Mouse (Mus musculus) stomach, embryonic 14.5 days (tissue): ENCODE measurements at regions not wholly inside any gene's neighbourhood (a gene's known extent, or its start where the extent isn't known, plus 50 kb on each side); places are given as distances from the start of the nearest gene placed in this dataset.

ENCODE experiments used
- ATAC-seq: fragments of 200-750 bp; cut with Nextera tagmentation; 2 replicates; pipeline ENCODE4 v1.8.0; 2017; ENCODE audit warnings: low read depth, moderate TSS enrichment; ENCODE audit not compliant: insufficient number of reproducible peaks, insufficient read depth, low FRiP score
- H3K27ac ChIP-seq: fragments of 300-500 bp; sonication (generic); 2 replicates; pipeline ENCODE4 v1.5.1; 2014; ENCODE audit warnings: mild to moderate bottlenecking, low read length, moderate library complexity, mixed read lengths
- H3K27me3 ChIP-seq: fragments of 300-500 bp; sonication (generic); 2 replicates; pipeline ENCODE4 v1.6.1; 2014; ENCODE audit warnings: low read length, control low read depth, mixed read lengths; ENCODE audit not compliant: control insufficient read depth, insufficient read depth
- H3K36me3 ChIP-seq: fragments of 300-500 bp; sonication (generic); 2 replicates; pipeline ENCODE4 v1.6.1; 2014; ENCODE audit warnings: mild to moderate bottlenecking, control low read depth, low read length, moderate library complexity, mixed read lengths; ENCODE audit not compliant: control insufficient read depth, insufficient read depth
- H3K4me1 ChIP-seq: fragments of 300-500 bp; sonication (generic); 2 replicates; pipeline ENCODE4 v1.6.1; 2014; ENCODE audit warnings: low read length, control low read depth, mixed read lengths; ENCODE audit not compliant: control insufficient read depth, insufficient read depth
- H3K4me2 ChIP-seq: fragments of 300-500 bp; sonication (generic); replicated peaks from 2 replicates; pipeline ENCODE4 v1.6.1; 2014; ENCODE audit warnings: low read depth, low read length, control low read depth
- H3K4me3 ChIP-seq: fragments of 300-500 bp; sonication (generic); 2 replicates; pipeline ENCODE4 v1.5.1; 2014; ENCODE audit warnings: low read depth, low read length, control low read depth
- H3K9ac ChIP-seq: fragments of 300-500 bp; sonication (generic); replicated peaks from 2 replicates; pipeline ENCODE4 v1.6.1; 2014; ENCODE audit warnings: low read depth, mild to moderate bottlenecking, control low read depth, low read length, moderate library complexity, mixed read lengths
- H3K9me3 ChIP-seq: fragments of 300-500 bp; sonication (generic); 2 replicates; pipeline ENCODE4 v1.6.1; 2016; ENCODE audit warnings: low read depth, low read length, control low read depth; ENCODE audit not compliant: control insufficient read depth
- WGBS: fragments of 180-500 bp; shearing (Covaris S2); extraction: QIAGEN DNeasy Blood & Tissue Kit; methylation state at CpG from one replicate; pipeline ENCODE4 v1.1.7; 2014; 5-methylcytosine and 5-hydroxymethylcytosine counted together

DNA sequence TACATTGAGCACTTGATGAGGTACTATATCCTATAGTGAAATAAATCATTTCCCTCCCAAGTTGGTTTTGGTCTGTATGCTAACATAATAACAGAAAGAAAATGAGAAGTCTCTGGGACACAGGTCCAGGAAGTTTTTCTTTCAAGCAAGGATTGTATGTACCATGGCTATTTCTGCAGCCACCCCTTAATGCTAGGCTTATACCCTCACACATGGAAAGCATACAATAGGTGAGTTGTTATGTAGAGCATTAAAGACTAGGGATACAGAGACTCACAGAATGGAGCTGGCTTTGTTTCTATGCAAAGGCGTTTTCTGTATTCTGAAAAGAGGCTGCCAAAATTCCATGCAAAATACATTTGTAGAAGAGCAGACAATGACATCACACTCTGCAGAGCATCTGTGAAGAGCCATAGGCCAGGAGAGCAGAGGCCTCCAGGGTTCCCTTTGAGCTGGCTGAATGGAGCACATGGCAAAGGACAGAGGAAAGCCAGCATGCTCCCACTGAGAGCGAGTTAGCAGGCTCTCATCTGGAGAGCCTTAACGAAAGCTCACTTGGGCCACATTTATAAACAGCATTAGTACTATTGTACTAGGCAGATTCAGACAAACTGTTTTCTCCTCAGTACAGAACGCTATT lies 262.0 kb upstream of the Sgcd start:
- Histone ChIP-seq H3K36me3 (no peaks in the 10 kb centered on the region), H3K9ac (no peak overlapping the region), H3K4me3 (no peak overlapping the region), H3K27ac (no peak overlapping the region), H3K4me2 (no peak overlapping the region), H3K4me1 (no peaks in the 10 kb centered on the region), H3K27me3 (no peaks in the 10 kb centered on the region), H3K9me3 (no peaks in the 10 kb centered on the region)
- WGBS: 58% methylated on average over 4 of the region's 4 CpGs
- no peak for ATAC-seq

DNA sequence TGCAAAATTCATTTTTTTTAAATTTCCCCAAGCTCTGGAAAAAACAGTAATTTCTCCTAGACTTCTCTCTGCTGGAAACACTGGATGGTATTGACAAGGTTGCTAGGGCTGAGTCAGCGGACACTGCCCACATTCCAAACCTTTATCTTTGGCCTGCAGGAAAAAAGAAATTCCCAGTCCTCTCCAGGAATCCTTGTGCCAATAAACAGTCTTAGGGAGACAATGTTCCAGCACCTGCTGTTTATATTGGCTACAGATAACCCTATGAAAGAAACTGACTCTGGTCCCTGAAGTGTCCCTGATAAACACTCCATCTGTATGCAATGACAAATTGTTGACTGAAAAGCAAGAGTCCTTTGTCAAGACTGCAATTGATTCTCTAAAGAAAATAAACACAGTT lies 260.5 kb upstream of the Sgcd start:
- Histone ChIP-seq H3K4me2 (no peak overlapping the region), H3K36me3 (no peaks in the 10 kb centered on the region), H3K9me3 (no peaks in the 10 kb centered on the region), H3K4me1 (no peaks in the 10 kb centered on the region), H3K4me3 (no peak overlapping the region), H3K9ac (no peak overlapping the region), H3K27me3 (no peaks in the 10 kb centered on the region), H3K27ac (no peak overlapping the region)
- ATAC-seq: no peak
- 39% methylated on average over 1 of the region's 1 CpGs for WGBS

DNA sequence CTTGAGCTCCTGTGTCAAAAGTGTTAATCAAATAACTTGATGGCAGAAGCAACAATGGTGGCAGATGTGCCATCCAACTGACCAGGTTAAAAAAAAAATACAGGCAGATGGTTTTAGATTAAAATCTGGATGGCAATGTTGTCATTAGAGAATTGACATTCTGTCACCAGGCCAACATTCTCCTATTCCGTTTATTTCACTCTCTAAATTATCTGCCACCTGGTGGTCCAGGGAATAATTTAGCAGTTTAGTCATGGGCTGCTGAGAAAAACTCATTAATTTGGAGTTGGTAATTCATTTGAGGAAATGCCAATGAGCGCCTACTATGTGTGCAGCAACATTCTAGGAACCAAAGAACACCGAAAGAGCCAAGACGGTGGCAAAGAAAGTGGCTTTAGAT lies 232.4 kb upstream of the Sgcd start:
- 82% methylated on average over 4 of the region's 4 CpGs for WGBS
- no peaks in the 10 kb centered on the region for H3K9me3 ChIP-seq

DNA sequence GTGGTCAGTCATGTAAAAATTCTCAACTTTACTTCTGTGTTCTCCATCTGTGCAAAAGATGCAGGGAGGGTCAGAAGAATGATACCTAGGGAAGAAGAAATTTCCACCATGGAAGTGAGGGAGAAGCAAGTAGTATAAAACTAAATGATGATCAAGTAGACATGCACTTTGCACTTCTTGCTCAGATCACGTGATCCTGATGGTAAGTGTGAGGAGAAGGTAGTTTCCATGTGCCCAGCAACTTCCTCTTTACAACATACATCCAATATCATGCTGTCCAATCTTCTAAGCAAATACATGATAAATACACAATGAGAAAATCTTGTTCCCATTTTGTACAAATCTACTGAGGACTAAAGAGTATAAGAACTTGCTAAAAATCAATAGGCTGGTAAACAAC lies 230.4 kb upstream of the Sgcd start:
- H3K4me1 ChIP-seq: no peaks in the 10 kb centered on the region
- ATAC-seq: no peak
- no peaks in the 10 kb centered on the region for H3K9me3 ChIP-seq
- H3K4me2 ChIP-seq: no peak overlapping the region
- no peaks in the 10 kb centered on the region for H3K36me3 ChIP-seq
- no peak overlapping the region for H3K9ac ChIP-seq
- H3K4me3 ChIP-seq: no peak overlapping the region
- no peaks in the 10 kb centered on the region for H3K27me3 ChIP-seq
- H3K27ac ChIP-seq: no peak overlapping the region
- 78% methylated on average over 1 of the region's 1 CpGs for WGBS

More for the DNA sequence above, 232.4 kb upstream of the Sgcd start:
- Histone ChIP-seq H3K4me3 (no peak overlapping the region), H3K9ac (no peak overlapping the region), H3K4me2 (no peak overlapping the region), H3K27ac (no peak overlapping the region), H3K4me1 (no peaks in the 10 kb centered on the region), H3K36me3 (no peaks in the 10 kb centered on the region), H3K27me3 (no peaks in the 10 kb centered on the region)
- no peak for ATAC-seq

DNA sequence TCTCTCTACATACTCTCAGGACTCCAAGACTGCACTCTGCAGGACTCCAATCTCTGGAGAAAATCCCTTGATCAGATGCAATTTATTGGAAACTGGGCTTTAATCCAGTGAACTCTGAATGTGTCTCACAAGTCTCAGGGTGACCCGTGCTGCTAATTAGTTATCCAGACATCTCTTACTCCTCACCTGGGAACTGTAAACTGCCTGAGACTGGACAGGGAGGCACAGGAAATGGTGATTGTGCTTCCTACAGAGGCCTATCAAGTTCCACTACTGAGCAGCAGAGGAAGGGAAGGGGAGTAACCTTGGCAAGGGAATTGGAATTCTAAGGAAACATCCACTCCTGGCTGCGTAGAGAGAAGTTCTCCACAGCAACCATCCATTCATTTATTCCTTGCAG lies 228.0 kb upstream of the Sgcd start:
- no peak overlapping the region for H3K4me2 ChIP-seq
- H3K27me3 ChIP-seq: no peaks in the 10 kb centered on the region
- 63% methylated on average over 2 of the region's 2 CpGs for WGBS
- no peak overlapping the region for H3K4me3 ChIP-seq
- no peaks in the 10 kb centered on the region for H3K4me1 ChIP-seq
- no peaks in the 10 kb centered on the region for H3K36me3 ChIP-seq
- no peak overlapping the region for H3K27ac ChIP-seq
- no peak overlapping the region for H3K9ac ChIP-seq
- no peaks in the 10 kb centered on the region for H3K9me3 ChIP-seq
- ATAC-seq: no peak

DNA sequence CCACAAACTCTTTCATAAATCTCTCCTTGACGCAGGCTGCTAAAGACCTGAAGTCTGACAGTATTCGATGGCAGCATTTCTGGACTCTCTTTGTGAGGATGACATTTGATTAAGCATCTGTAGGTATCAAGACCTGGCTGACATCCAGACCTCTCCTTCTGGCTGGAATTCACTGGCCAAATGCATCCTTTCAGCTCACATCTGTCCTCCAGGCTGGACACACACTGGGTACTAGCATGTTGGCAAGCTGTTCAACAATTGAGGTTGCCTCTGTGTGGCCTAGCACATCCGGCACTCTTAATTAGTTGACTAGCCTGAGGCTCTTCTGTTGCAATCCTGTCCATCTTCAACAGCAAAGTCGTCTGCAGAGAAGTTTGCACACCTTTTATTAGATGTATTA lies 197.8 kb upstream of the Sgcd start:
- Histone ChIP-seq H3K4me3 (no peak overlapping the region), H3K27me3 (no peaks in the 10 kb centered on the region), H3K27ac (no peak overlapping the region), H3K4me1 (no peaks in the 10 kb centered on the region), H3K9me3 (no peaks in the 10 kb centered on the region), H3K36me3 (no peaks in the 10 kb centered on the region), H3K4me2 (no peak overlapping the region), H3K9ac (no peak overlapping the region)
- WGBS: 64% methylated on average over 4 of the region's 4 CpGs
- no peak for ATAC-seq

DNA sequence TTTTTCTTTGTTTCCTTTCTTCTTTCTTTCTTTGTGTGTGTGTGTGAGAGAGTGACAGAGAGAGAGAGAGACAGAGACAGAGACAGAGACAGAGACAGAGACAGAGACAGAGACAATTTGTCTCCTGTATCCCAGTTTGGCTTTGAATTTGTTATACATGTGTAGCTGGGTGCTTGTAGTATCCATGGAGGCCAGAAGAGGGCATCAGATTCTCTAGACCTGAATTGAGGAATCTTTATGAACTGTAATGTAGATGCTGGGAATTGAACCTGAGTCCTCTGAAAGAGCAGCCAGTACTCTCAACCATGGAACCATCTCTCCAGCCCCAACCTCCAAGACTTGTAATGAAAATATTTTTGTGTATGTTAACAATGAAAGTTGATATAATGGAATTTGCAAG lies 190.2 kb upstream of the Sgcd start:
- ATAC-seq: no peak
- Histone ChIP-seq H3K4me2 (no peak overlapping the region), H3K4me1 (no peaks in the 10 kb centered on the region), H3K4me3 (no peak overlapping the region), H3K27me3 (no peaks in the 10 kb centered on the region), H3K36me3 (no peaks in the 10 kb centered on the region), H3K9ac (no peak overlapping the region), H3K27ac (no peak overlapping the region), H3K9me3 (no peaks in the 10 kb centered on the region)

DNA sequence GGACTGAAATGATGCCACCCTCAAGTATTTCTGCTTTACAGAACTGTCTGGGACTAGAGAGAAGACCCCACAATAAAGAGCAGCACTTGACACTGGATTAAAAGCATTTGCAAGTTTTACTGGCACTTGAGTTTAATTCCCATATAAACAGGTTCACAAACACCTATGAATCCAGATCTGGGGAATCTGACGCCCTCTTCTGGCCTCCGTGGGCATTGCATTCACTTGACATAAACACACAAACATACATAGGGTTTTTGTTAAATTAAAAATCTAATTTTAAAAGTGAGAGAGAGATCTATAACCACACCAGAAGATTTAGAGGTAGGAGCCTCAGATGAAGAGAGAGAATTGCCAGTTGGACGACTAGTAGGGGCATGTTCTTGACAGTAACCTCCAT lies 189.4 kb upstream of the Sgcd start:
- 31% methylated on average over 3 of the region's 3 CpGs for WGBS

DNA sequence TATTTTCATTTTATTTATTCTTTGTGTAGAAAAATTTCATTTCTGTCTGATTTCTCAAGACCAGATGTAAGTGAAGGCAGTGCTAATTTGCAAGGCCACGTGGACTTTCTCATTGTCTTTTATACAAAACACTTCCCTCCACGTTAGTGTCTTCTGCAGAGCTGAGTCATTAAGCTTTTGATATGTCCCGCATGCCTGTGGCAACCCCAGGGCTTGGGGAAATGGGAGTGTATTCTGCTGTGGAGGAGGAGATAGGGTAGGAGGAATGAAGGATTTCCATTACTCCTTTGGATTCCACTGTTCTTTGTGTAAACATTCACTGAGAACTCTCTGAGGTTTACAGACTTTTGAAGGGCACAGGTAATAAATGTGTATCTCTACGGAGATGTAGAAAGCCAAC lies 187.7 kb upstream of the Sgcd start:
- WGBS: 11% methylated on average over 4 of the region's 4 CpGs
- no peaks in the 10 kb centered on the region for H3K27me3 ChIP-seq
- H3K4me1 ChIP-seq: no peaks in the 10 kb centered on the region
- ATAC-seq: peak; percentile 78; the same call in 1 of the 2 replicates
- H3K4me3 ChIP-seq: no peak overlapping the region
- H3K9me3 ChIP-seq: no peaks in the 10 kb centered on the region
- no peak overlapping the region for H3K27ac ChIP-seq
- H3K4me2 ChIP-seq: no peak overlapping the region
- no peaks in the 10 kb centered on the region for H3K36me3 ChIP-seq
- H3K9ac ChIP-seq: no peak overlapping the region

More for the DNA sequence above, 189.4 kb upstream of the Sgcd start:
- Histone ChIP-seq H3K27me3 (no peaks in the 10 kb centered on the region), H3K4me2 (no peak overlapping the region), H3K4me1 (no peaks in the 10 kb centered on the region), H3K9me3 (no peaks in the 10 kb centered on the region), H3K36me3 (no peaks in the 10 kb centered on the region), H3K27ac (no peak overlapping the region), H3K4me3 (no peak overlapping the region), H3K9ac (no peak overlapping the region)
- no peak for ATAC-seq
